Mouse (Mus musculus) hindbrain, embryonic 12.5 days (tissue): ENCODE results near the gene Mettl7a2. TPM values are rescaled to one million over a fixed set of nuclear protein-coding genes. Genes with fewer than 3 reads are reported as not detected.
"Not testable (repeated sequence)": the region's sequence is repeated elsewhere in the genome, so short reads cannot be mapped to it uniquely, and the experiment has no call there.

Experiments
- ATAC-seq: fragments of 200-750 bp; cut with Nextera tagmentation; 2 replicates; pipeline ENCODE4 v1.8.0; 2017; ENCODE audit warnings: moderate TSS enrichment; ENCODE audit not compliant: low FRiP score
- H3K27ac ChIP-seq: fragments of 300-500 bp; sonication (generic); 2 replicates; pipeline ENCODE4 v1.5.1; 2016; ENCODE audit warnings: mild to moderate bottlenecking
- H3K27me3 ChIP-seq: fragments of 300-500 bp; sonication (generic); 2 replicates; pipeline ENCODE4 v1.6.1; 2016; ENCODE audit warnings: mild to moderate bottlenecking
- H3K36me3 ChIP-seq: fragments of 300-500 bp; sonication (generic); 2 replicates; pipeline ENCODE4 v1.6.1; 2016; ENCODE audit warnings: mild to moderate bottlenecking
- H3K4me1 ChIP-seq: fragments of 300-500 bp; sonication (generic); 2 replicates; pipeline ENCODE4 v1.6.1; 2016
- H3K4me2 ChIP-seq: fragments of 300-500 bp; sonication (generic); replicated peaks from 2 replicates; pipeline ENCODE4 v1.6.1; 2016; ENCODE audit warnings: mild to moderate bottlenecking
- H3K4me3 ChIP-seq: fragments of 300-500 bp; sonication (generic); 2 replicates; pipeline ENCODE4 v1.5.1; 2016; ENCODE audit warnings: mild to moderate bottlenecking
- H3K9ac ChIP-seq: fragments of 300-500 bp; sonication (generic); 2 replicates; pipeline ENCODE4 v1.6.1; 2016; ENCODE audit warnings: mild to moderate bottlenecking, moderate library complexity
- H3K9me3 ChIP-seq: fragments of 300-500 bp; sonication (generic); replicated peaks from 2 replicates; pipeline ENCODE4 v1.6.1; 2016; ENCODE audit warnings: mild to moderate bottlenecking
- WGBS: fragments of 180-500 bp; shearing (Covaris S2); methylation state at CpG from one replicate; pipeline ENCODE4 v1.1.7; 2016; 5-methylcytosine and 5-hydroxymethylcytosine counted together
- polyA plus RNA-seq: library from polyadenylated mRNA; unstranded; fragments of >200 nt; fragmentation: Nextera tagmentation; extraction: Ambion mirVana; gene quantifications from 2 replicates; pipeline ENCODE4 v1.2.1, GENCODE M21; 2016

Mettl7a2 gene
- not detected in 2 replicates for polyA plus RNA-seq

DNA sequence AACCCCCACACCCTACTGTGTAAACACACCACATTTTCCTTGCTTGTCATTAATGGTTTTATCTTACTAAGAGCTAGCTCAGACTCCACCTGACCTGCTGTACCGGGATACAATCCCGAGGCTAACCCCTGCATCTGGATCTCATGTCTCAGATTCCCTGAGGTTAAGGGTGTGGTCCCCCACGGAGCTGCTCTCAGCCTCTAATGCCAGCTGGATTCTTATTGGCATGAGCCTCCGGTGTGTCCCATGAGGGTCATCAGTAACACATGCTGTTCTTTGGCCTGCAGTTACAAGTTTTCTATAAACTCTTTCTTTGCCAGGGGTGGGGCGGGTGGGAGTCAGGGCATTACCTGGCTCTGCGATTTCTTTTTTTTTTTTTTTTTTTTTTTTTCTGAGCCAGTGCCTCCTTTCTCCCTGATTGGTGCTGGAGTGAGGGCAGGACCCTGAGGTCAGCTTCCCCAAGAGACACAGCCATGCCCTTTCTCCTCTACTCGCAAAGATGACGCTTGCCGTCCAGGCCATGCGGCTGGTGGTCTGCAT, at the start of gene Mettl7a2, which contains the start of gene Methig1:
Mettl7a2 (plus strand) TSS at position 490 of the 540 bp plus-strand sequence.
Methig1 (plus strand) TSS at position 439 of the 540 bp plus-strand sequence.
- Histone ChIP-seq H3K4me3 (no peak within 1 kb of the TSS), H3K4me2 (no peak within 1 kb of the TSS), H3K36me3 (no peaks in the 10 kb centered on the region), H3K9ac (no peak within 1 kb of the TSS), H3K27me3 (no peaks in the 10 kb centered on the region), H3K9me3 (no peaks in the 10 kb centered on the region), H3K4me1 (no peaks in the 10 kb centered on the region), H3K27ac (no peak within 1 kb of the TSS)
- WGBS = 74% methylated on average over 10 of the region's 10 CpGs
- ATAC-seq = no peak

DNA sequence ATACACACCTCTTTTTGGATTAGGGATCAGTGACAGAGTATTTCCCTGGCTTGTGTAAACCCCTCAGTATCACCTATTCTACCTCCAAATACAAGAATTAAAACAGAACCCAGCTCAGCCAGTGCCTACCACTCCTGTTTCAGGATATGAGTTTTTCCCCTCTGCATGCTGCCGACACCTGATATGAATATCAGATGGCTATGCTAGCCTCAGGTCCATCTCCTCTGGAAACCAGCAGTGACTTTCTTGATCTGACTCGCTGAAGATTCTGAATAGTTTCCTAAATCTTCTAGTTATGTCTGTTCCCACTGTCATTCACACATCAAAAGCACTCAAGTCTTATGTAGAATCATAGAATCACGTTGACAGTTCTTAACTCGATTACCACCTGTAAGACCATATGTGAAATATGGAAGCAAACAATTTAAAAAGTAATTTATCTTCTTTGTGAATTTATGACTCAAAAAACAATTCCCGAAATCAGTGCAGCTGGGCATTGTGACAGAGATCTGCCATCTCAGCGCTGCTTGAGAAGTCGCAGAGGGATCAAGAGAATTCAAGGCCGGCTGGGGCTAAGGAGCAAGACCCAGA, 49.5 kb upstream of the Mettl7a2 start:
- peaks cover 4% of the 10 kb centered on the region; the same call in 1 of the 2 replicates for H3K4me1 ChIP-seq
- H3K9ac ChIP-seq = no peak overlapping the region
- no peaks in the 10 kb centered on the region for H3K9me3 ChIP-seq
- no peaks in the 10 kb centered on the region for H3K36me3 ChIP-seq
- H3K27ac ChIP-seq = no peak overlapping the region
- no peaks in the 10 kb centered on the region for H3K27me3 ChIP-seq
- peak overlapping the region; percentile 76 for H3K4me2 ChIP-seq
- ATAC-seq = no peak
- WGBS = 59% methylated on average over 8 of the region's 8 CpGs
- peak overlapping the region; percentile 47; the same call in 1 of the 2 replicates for H3K4me3 ChIP-seq

DNA sequence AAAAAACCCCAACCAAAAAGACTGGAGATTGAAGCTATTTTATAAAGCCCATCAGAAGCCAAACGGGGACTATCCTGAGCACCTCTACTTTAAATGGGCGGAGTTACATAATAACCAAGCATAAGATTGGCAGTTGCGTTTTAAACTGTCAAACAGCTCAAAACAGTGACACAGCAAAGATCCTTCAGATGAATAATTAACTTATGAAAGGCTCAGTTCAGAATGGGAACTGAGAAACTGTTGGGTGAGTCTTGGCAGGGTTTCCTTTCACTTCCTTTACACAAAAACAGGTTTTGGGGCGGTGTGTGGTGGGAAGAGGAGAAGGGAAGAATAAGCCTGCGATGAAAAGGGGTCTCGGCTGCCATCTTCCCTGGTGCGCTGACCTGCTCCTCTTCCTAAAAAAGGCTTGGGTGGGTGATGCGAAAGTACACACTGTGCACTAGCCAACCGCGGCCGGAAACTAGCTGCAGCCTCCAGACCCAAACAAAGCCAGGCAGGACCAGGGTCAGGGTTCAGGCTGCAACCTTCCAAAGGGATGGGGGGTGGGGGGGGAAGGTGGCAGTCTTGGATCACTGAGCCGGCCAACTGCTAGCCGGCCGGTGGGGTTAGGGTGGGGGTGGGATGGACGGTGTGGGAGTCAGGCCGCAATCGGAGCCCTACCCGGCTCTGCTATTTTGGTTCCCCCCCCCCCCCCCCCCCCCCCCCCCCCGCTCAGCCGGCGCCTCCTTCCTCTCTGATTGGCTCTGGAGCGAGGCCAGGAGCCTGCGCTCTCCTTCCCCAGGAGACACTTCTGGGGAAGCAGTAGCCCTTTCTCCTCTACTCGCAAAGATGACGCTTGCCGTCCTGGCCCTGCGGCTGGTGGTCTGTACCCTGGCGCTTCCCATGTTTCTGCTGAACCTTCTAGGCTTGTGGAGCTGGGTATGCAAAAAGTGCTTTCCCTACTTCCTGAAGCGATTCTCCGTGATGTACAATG, 48.7 kb upstream of the Mettl7a2 start, which contains the start of gene Mettl7a1:
Mettl7a1 (plus strand) TSS at position 122 of the 973 bp plus-strand sequence.
- H3K4me2 ChIP-seq = peak within 1 kb of the TSS; percentile 76
- peaks cover 4% of the 10 kb centered on the region; the same call in 1 of the 2 replicates for H3K4me1 ChIP-seq
- peak; percentile 87 for ATAC-seq
- WGBS = 3% methylated on average over 18 of the region's 30 CpGs
- H3K9me3 ChIP-seq = no peaks in the 10 kb centered on the region
- H3K9ac ChIP-seq = peak within 1 kb of the TSS; percentile 72
- H3K4me3 ChIP-seq = peak within 1 kb of the TSS; percentile 47
- H3K27ac ChIP-seq = peak within 1 kb of the TSS; percentile 88
- no peaks in the 10 kb centered on the region for H3K27me3 ChIP-seq
- no peaks in the 10 kb centered on the region for H3K36me3 ChIP-seq

DNA sequence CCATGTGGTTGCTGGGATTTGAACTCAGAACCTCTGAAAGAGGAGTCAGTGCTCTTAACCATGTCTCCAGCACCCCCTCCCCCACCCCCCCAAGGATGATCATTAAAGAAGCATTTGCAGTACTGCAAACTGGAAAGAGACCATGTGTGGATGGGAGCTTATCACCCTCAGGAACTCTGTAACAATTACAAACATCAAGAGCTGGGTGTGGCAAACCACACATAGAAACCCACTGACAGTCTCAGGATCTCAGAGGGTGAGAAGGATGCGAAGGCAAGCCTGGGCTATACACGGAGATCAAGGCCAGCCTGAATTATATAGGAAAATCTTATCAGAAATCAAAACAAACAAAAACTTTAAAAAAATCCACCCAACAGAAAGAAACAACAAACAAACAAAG, 46.8 kb upstream of the Mettl7a2 start:
- no peak overlapping the region for H3K4me2 ChIP-seq
- H3K4me3 ChIP-seq = no peak overlapping the region
- H3K27ac ChIP-seq = no peak overlapping the region
- peaks cover 4% of the 10 kb centered on the region; the same call in 1 of the 2 replicates for H3K4me1 ChIP-seq
- no peak overlapping the region for H3K9ac ChIP-seq
- H3K27me3 ChIP-seq = no peaks in the 10 kb centered on the region
- 90% methylated on average over 2 of the region's 2 CpGs for WGBS
- H3K36me3 ChIP-seq = no peaks in the 10 kb centered on the region
- no peaks in the 10 kb centered on the region for H3K9me3 ChIP-seq
- ATAC-seq = no peak

- H3K9ac ChIP-seq, H3K36me3 ChIP-seq, H3K4me1 ChIP-seq, H3K4me3 ChIP-seq, H3K9me3 ChIP-seq, H3K27me3 ChIP-seq, H3K27ac ChIP-seq, H3K4me2 ChIP-seq, ATAC-seq: not testable (repeated sequence)
- 53% methylated on average over 11 of the region's 11 CpGs for WGBS
These were observed 45.4 kb upstream of the Mettl7a2 start for GRCm38 (mm10) chr15:100307438-100308096.

GRCm38 (mm10) chr15:100312346-100312745, 40.7 kb upstream of the Mettl7a2 start:
- no peak for ATAC-seq
- H3K4me2 ChIP-seq = no peak overlapping the region
- H3K4me3 ChIP-seq = no peak overlapping the region
- H3K36me3 ChIP-seq = 0 out of 2 replicates have a peak, but pooled peaks cover 5% of the 10 kb centered on the region
- H3K9ac ChIP-seq = no peak overlapping the region
- WGBS = 98% methylated on average over 2 of the region's 2 CpGs
- H3K27ac ChIP-seq = no peak overlapping the region
- H3K9me3 ChIP-seq = no peaks in the 10 kb centered on the region
- H3K27me3 ChIP-seq = no peaks in the 10 kb centered on the region
- H3K4me1 ChIP-seq = no peaks in the 10 kb centered on the region

- Histone ChIP-seq H3K4me3 (no peak overlapping the region), H3K4me1 (no peaks in the 10 kb centered on the region), H3K9ac (no peak overlapping the region), H3K4me2 (no peak overlapping the region), H3K27me3 (no peaks in the 10 kb centered on the region), H3K27ac (no peak overlapping the region), H3K36me3 (0 out of 2 replicates have a peak, but pooled peaks cover 5% of the 10 kb centered on the region), H3K9me3 (no peaks in the 10 kb centered on the region)
- 85% methylated on average over 5 of the region's 5 CpGs for WGBS
- no peak for ATAC-seq
These were observed 38.4 kb upstream of the Mettl7a2 start for GRCm38 (mm10) chr15:100314448-100315145.

GRCm38 (mm10) chr15:100318014-100318671, 34.9 kb upstream of the Mettl7a2 start:
- 83% methylated on average over 4 of the region's 4 CpGs for WGBS
- H3K9me3 ChIP-seq, H3K27ac ChIP-seq, H3K9ac ChIP-seq, H3K36me3 ChIP-seq, H3K4me2 ChIP-seq, H3K4me1 ChIP-seq, H3K27me3 ChIP-seq, ATAC-seq, H3K4me3 ChIP-seq: not testable (repeated sequence)

DNA sequence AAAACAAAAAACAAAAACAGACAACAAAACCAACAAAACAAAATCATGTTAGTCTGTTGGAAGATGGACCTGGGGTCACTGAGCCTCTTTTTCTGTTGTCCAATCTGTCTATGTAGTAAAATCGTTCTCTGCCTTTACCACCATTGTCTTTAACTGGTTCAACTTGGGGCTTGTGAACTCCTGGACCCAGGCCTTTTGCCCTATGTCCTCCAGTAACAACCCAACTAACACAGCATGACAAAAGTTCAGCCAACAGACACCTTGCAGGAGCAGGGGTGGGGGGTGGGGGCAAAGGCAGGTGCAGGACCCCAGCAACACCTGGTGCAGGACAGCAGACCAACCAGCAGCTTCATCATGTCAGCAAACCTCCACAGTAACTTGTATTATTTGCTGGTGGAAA, 33.1 kb upstream of the Mettl7a2 start:
- H3K36me3 ChIP-seq = no peaks in the 10 kb centered on the region
- no peak for ATAC-seq
- no peaks in the 10 kb centered on the region for H3K27me3 ChIP-seq
- H3K9ac ChIP-seq = no peak overlapping the region
- H3K27ac ChIP-seq = no peak overlapping the region
- no peaks in the 10 kb centered on the region for H3K4me1 ChIP-seq
- no peak overlapping the region for H3K4me3 ChIP-seq
- no peaks in the 10 kb centered on the region for H3K9me3 ChIP-seq
- H3K4me2 ChIP-seq = no peak overlapping the region
- WGBS = 84% methylated on average over 1 of the region's 1 CpGs

DNA sequence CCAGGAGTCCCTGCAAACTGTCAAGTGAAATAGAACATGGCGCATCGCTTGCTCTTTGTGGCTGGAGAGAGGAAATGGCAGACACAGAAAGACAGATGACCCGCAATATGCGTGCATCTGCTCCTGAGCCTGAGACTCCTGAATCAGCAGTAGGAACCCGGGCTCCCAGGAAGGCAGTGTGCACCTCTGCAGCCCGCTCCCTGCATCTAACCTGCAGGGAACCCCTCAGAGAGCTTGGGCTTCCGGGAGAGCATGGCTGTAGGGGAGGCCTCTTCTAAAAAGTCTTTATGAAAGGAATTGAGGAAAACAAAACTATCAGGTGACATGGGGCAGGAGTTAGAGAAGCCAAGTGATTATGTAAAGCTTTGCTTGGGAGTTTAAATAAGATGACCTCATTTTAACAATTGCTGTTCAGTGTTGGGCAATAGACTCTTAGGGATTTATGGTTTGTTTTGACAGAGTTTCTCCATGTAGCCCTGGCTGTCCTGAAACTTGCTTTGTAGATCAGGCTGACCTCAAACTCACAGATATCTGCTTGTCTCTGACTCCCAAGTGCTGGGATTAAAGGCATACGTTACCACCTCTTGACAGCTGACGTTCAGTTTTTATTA, 32.6 kb upstream of the Mettl7a2 start:
- Histone ChIP-seq H3K9ac (no peak overlapping the region), H3K36me3 (no peaks in the 10 kb centered on the region), H3K27ac (no peak overlapping the region), H3K4me3 (no peak overlapping the region), H3K9me3 (no peaks in the 10 kb centered on the region), H3K27me3 (no peaks in the 10 kb centered on the region), H3K4me2 (no peak overlapping the region), H3K4me1 (no peaks in the 10 kb centered on the region)
- ATAC-seq = no peak
- WGBS = 80% methylated on average over 9 of the region's 9 CpGs

GRCm38 (mm10) chr15:100321134-100321533, 31.9 kb upstream of the Mettl7a2 start:
- H3K4me1 ChIP-seq = no peaks in the 10 kb centered on the region
- H3K4me3 ChIP-seq = no peak overlapping the region
- H3K9me3 ChIP-seq = no peaks in the 10 kb centered on the region
- H3K9ac ChIP-seq = no peak overlapping the region
- no peaks in the 10 kb centered on the region for H3K27me3 ChIP-seq
- no peak for ATAC-seq
- no peaks in the 10 kb centered on the region for H3K36me3 ChIP-seq
- WGBS = 60% methylated on average over 5 of the region's 5 CpGs
- no peak overlapping the region for H3K27ac ChIP-seq
- H3K4me2 ChIP-seq = no peak overlapping the region
